Mouse (Mus musculus): Measurements from ENCODE around the gene Olfr549. TPM values are rescaled to one million over a fixed set of nuclear protein-coding genes. Genes with fewer than 3 reads are reported as not detected.

Gene Olfr549
- polyA plus RNA-seq (2012; rRNA removed): not detected in 2 replicates

GRCm38 (mm10) chr7:102549570-102549969 is at the start of gene Olfr549:
Olfr549 (plus strand) TSS chr7:102549870.

GRCm38 (mm10) chr7:102534449-102534848 is 15.2 kb upstream of the Olfr549 start, which contains the start of gene Olfr547:
Olfr547 (plus strand) TSS chr7:102534749.

GRCm38 (mm10) chr7:102540596-102540995 is 9.1 kb upstream of the Olfr549 start, which contains the start of gene Olfr548-ps1:
Olfr548-ps1 (plus strand) TSS chr7:102540896.

DNA sequence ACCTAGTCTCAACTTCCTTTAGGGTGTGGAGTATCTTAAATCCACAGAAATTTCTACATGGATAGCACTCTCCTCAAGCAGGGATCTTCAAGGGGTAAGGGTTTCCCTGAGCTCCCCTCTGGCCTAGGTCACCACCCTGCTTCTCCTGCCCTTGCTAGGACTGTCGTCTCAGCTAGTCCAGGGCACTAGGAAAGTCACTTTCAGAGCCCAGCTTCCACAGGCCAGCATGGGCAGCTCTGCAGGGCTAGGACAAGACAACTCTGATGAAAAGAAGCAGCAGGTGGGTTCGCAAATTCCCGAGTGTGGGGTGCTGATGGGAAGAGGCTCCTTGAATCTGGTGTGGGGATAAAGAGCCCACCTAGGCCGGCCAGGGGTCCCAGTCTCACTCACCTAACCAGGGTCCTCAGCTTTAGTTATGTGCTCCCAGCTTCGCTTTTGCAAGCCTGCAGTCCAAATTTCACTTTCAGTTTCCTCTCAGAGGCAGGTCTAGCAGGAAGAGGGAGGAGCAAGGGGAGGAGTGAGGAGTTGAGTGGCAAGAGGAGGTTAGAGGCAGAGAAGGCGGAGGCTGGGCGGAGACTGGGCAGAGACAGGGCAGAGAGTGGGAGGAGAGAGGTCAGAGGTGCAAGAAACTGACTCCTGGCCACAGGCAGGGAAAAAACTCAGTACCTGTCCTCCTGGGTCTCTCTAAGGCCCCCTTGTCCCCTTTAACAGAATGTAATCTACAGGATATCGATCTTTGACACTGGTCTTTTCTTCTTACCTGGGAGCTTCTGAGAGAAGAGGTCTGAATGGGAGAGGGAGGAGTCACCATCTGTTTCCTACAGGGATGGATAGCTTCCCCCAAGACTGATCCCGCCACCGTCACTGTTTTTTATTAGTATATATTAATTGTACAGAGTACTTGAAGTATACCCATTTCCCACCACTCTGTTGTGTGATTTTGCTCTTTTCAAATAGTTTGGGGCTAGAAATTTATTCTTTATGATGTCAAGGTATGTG is 15.6 kb downstream of the Olfr549 start, which contains the start of gene Trim21:
Gene Trim21 (minus strand): TSS at position 488 of the 999 bp plus-strand sequence.

DNA sequence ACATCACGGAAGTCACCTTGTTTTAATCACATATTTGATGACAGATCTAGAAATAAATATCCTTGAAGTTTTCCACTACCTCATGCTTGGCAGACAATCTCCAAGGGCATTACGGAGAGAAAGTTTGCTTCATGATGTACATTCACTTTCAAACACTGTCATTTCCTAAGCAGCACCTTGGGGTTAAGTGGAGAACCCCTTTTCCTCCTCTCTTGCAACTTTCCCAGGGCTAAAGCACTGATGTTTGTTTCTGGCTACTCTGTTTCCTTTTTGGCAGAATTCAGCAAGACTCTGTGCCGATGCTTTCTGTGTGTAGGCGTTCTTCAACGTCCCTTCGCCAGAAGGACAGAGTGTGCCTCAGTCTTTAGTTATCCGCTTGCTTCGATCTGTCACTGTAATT is 21.5 kb downstream of the Olfr549 start, which contains the start of gene Olfr550:
Gene Olfr550 (plus strand): TSS at position 301 of the 400 bp plus-strand sequence.

DNA sequence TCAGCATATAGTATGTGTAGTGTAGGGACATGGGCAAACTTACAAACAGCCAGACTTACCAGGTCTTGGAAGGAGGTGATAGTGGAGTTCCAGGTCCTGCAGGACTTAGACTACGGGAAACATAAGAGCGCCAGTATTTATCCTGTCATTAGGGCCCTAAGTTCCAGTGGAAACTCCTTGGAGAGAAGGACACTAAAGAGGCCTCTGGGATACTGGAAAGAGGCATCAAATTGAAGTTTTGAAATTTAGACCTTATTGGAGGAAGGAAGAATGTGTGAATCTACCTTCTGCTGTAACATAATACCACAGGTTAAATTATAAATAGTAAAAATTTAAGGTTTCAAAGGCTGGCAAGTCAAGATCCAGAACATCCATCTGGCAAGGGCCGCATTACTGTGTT is 42.1 kb downstream of the Olfr549 start, which contains the start of gene Olfr551:
Gene Olfr551 (minus strand): TSS at position 101 of the 400 bp plus-strand sequence.

GRCm38 (mm10) chr7:102597378-102598031 is 47.8 kb downstream of the Olfr549 start, which contains the start of gene Olfr552:
Olfr552 (plus strand) TSS chr7:102597770.

Other genes with a start within 250 kb of the Olfr549 start
- 1.4 and 2.7 TPM in 2 replicates for gene Rrm1, start 108.2 kb upstream of the Olfr549 start, polyA plus RNA-seq (2012; rRNA removed)
- gene Olfr543, start 68.2 kb upstream of the Olfr549 start, polyA plus RNA-seq (2012; rRNA removed): not detected in 2 replicates
- gene Olfr544, start 61.6 kb upstream of the Olfr549 start, polyA plus RNA-seq (2012; rRNA removed): not detected in 2 replicates
- gene Olfr545, start 50.3 kb upstream of the Olfr549 start, polyA plus RNA-seq (2012; rRNA removed): not detected in 2 replicates
- gene Olfr547, start 15.1 kb upstream of the Olfr549 start, polyA plus RNA-seq (2012; rRNA removed): not detected in 2 replicates
- not detected in 2 replicates for gene Olfr548-ps1, start 9.0 kb upstream of the Olfr549 start, polyA plus RNA-seq (2012; rRNA removed)
- gene Trim21, start 15.6 kb downstream of the Olfr549 start, polyA plus RNA-seq (2012; rRNA removed): 0.67 and 0.84 TPM in 2 replicates
- not detected in 2 replicates for gene Olfr550, start 21.6 kb downstream of the Olfr549 start, polyA plus RNA-seq (2012; rRNA removed)
- gene Olfr551, start 42.0 kb downstream of the Olfr549 start, polyA plus RNA-seq (2012; rRNA removed): not detected in 2 replicates
- gene Olfr552, start 47.9 kb downstream of the Olfr549 start, polyA plus RNA-seq (2012; rRNA removed): not detected in 2 replicates
- gene Olfr553, start 68.3 kb downstream of the Olfr549 start, polyA plus RNA-seq (2012; rRNA removed): not detected in 2 replicates
- not detected in 2 replicates for gene Olfr554, start 88.6 kb downstream of the Olfr549 start, polyA plus RNA-seq (2012; rRNA removed)
- gene Olfr555, start 109.0 kb downstream of the Olfr549 start, polyA plus RNA-seq (2012; rRNA removed): not detected in 2 replicates
- not detected in 2 replicates for gene Olfr556, start 115.0 kb downstream of the Olfr549 start, polyA plus RNA-seq (2012; rRNA removed)
- 2.8 and 3.8 TPM in 2 replicates for gene Trim68, start 137.5 kb downstream of the Olfr549 start, polyA plus RNA-seq (2012; rRNA removed)
- not detected in 2 replicates for gene Olfr557, start 146.0 kb downstream of the Olfr549 start, polyA plus RNA-seq (2012; rRNA removed)
- 0.15 and 0.35 TPM in 2 replicates for gene Olfr558, start 152.3 kb downstream of the Olfr549 start, polyA plus RNA-seq (2012; rRNA removed)
- 0.15 TPM in 1 of 2 replicates, not detected in the other for gene Olfr33, start 169.2 kb downstream of the Olfr549 start, polyA plus RNA-seq (2012; rRNA removed)
- not detected in 2 replicates for gene Olfr559, start 177.6 kb downstream of the Olfr549 start, polyA plus RNA-seq (2012; rRNA removed)
- gene Olfr560, start 209.5 kb downstream of the Olfr549 start, polyA plus RNA-seq (2012; rRNA removed): not detected in 2 replicates
- gene Olfr78, start 209.6 kb downstream of the Olfr549 start, polyA plus RNA-seq (2012; rRNA removed): 0.41 and 0.78 TPM in 2 replicates
- not detected in 2 replicates for gene Olfr561, start 221.4 kb downstream of the Olfr549 start, polyA plus RNA-seq (2012; rRNA removed)

Measured in stomach, adult 2 months (tissue).